ENCODE assay signal across 19 mouse cellular contexts in genomic region chr2:166693394-166693793, GRCm38 (mm10). TPM values are rescaled to one million over a fixed set of nuclear protein-coding genes. Genes with fewer than 3 reads are reported as not detected.
DNase-seq lines count a peak whose midpoint lies in the region; ATAC-seq and TF ChIP-seq lines count a peak whose summit lies in the region.
"Had no signal": no experiment of that assay in that cellular context is flagged by ENCODE, and none has a peak within 500 bp of the region (broad histone marks: within the 10 kb centered on the region; RNA-seq: fewer than 3 reads in every experiment).

No protein-coding gene starts in this region.

- TF ChIP-seq EP300 in liver, postnatal 0 days (IDR thresholded peaks at IDR 0.05; ENCODE audit: low read depth), result no peak

- ATAC-seq in liver, embryonic 13.5 days (ENCODE audit: low read depth), result no peak
- ATAC-seq in liver, postnatal 0 days, result no peak
- ATAC-seq in activated CD4-positive, CD25-positive, alpha-beta regulatory T cell, adult 4 months, result peak; percentile 85
- no peak for ATAC-seq in neural tube, embryonic 15.5 days (ENCODE audit: low FRiP score)
- ATAC-seq: midbrain, embryonic 15.5 days had no signal

- H3K4me1 ChIP-seq in liver, embryonic 13.5 days (replicated peaks), result peaks cover 49% of the 10 kb centered on the region
- H3K4me1 ChIP-seq in liver, postnatal 0 days (ENCODE audit: insufficient read depth), result no peaks in the 10 kb centered on the region
- peaks cover 29% of the 10 kb centered on the region for H3K4me1 ChIP-seq in neural tube, embryonic 15.5 days

- TF ChIP-seq CTCF in liver, postnatal 0 days (IDR thresholded peaks at IDR 0.05; ENCODE audit: low read depth), result no peak

- peaks cover 13% of the 10 kb centered on the region; the same call in 1 of the 2 replicates for H3K9me3 ChIP-seq in liver, embryonic 13.5 days (replicated peaks)
- no peaks in the 10 kb centered on the region for H3K9me3 ChIP-seq in liver, postnatal 0 days (ENCODE audit: low read length)
- no peaks in the 10 kb centered on the region for H3K9me3 ChIP-seq in neural tube, embryonic 15.5 days (replicated peaks)
- H3K9me3 ChIP-seq: embryonic facial prominence, embryonic 10.5 days; forebrain, embryonic 12.5 days; heart, embryonic 15.5 days; midbrain, embryonic 15.5 days had no signal

- peaks cover 15% of the 10 kb centered on the region for H3K36me3 ChIP-seq in liver, embryonic 13.5 days
- H3K36me3 ChIP-seq in liver, postnatal 0 days (replicated peaks; ENCODE audit: insufficient read depth, low read length), result 0 out of 2 replicates have a peak, but pooled peaks cover 3% of the 10 kb centered on the region
- no peaks in the 10 kb centered on the region; the same call in 1 of the 2 replicates for H3K36me3 ChIP-seq in neural tube, embryonic 15.5 days
- H3K36me3 ChIP-seq: heart, embryonic 15.5 days; midbrain, embryonic 15.5 days had no signal

- no peaks in the 10 kb centered on the region; the same call in 1 of the 2 replicates for H3K27me3 ChIP-seq in liver, embryonic 13.5 days
- no peaks in the 10 kb centered on the region for H3K27me3 ChIP-seq in liver, postnatal 0 days (ENCODE audit: insufficient read depth, low read length)
- no peaks in the 10 kb centered on the region for H3K27me3 ChIP-seq in neural tube, embryonic 15.5 days (replicated peaks)
- H3K27me3 ChIP-seq: forebrain, embryonic 12.5 days; heart, embryonic 15.5 days; midbrain, embryonic 15.5 days had no signal

- no peak for DNase-seq in liver, embryonic 13.5 days
- no peak for DNase-seq in liver, postnatal 0 days
- DNase-seq in induced T-regulatory cell, adult 2 months (ENCODE audit: low read depth), result peak; percentile 60
- DNase-seq in urinary bladder, adult 18-20 months (ENCODE audit: low spot score in 2 of 2), result no peak
- DNase-seq in testis, postnatal 14 days (ENCODE audit: low spot score), result no peak
- DNase-seq: cerebellum, adult 2 months; gastrocnemius, postnatal 36 days; kidney, adult 18-20 months; kidney, postnatal 10 days; lung, adult 18-20 months; lung, postnatal 14 days; right cerebral cortex, adult 18-20 months had no signal

- no peak overlapping the region for H3K9ac ChIP-seq in liver, embryonic 13.5 days
- no peak overlapping the region for H3K9ac ChIP-seq in liver, postnatal 0 days (replicated peaks)
- no peak overlapping the region for H3K9ac ChIP-seq in neural tube, embryonic 15.5 days (replicated peaks)
- H3K9ac ChIP-seq: forebrain, embryonic 12.5 days; heart, embryonic 15.5 days; midbrain, embryonic 15.5 days had no signal

- H3K27ac ChIP-seq in liver, embryonic 13.5 days, result 0 out of 2 replicates have a peak overlapping the region, but pooled peaks have one; percentile 21
- no peak overlapping the region for H3K27ac ChIP-seq in liver, postnatal 0 days (ENCODE audit: low read depth)
- peak overlapping the region; percentile 70 for H3K27ac ChIP-seq in neural tube, embryonic 15.5 days (replicated peaks)
- H3K27ac ChIP-seq: heart, embryonic 15.5 days; stomach, postnatal 0 days had no signal

- H3K4me2 ChIP-seq in liver, embryonic 13.5 days, result no peak overlapping the region
- no peak overlapping the region for H3K4me2 ChIP-seq in liver, postnatal 0 days (ENCODE audit: low read depth, low read length)
- no peak overlapping the region for H3K4me2 ChIP-seq in neural tube, embryonic 15.5 days
- H3K4me2 ChIP-seq: forebrain, embryonic 12.5 days; heart, embryonic 15.5 days; midbrain, embryonic 15.5 days had no signal

- 71% methylated on average over 4 of the region's 4 CpGs for WGBS in liver, embryonic 13.5 days (ENCODE audit: insufficient replicate concordance)
- 76% methylated on average over 4 of the region's 4 CpGs for whole genome bisulfite sequencing in liver, postnatal 0 days (ENCODE audit: insufficient replicate concordance)
- 86% methylated on average over 4 of the region's 4 CpGs for WGBS in neural tube, embryonic 15.5 days

- H3K4me3 ChIP-seq in liver, embryonic 13.5 days (replicated peaks), result no peak overlapping the region
- no peak overlapping the region for H3K4me3 ChIP-seq in liver, postnatal 0 days (ENCODE audit: low read depth, low read length)
- no peak overlapping the region for H3K4me3 ChIP-seq in neural tube, embryonic 15.5 days (replicated peaks)
- H3K4me3 ChIP-seq: embryonic facial prominence, embryonic 10.5 days; forebrain, embryonic 12.5 days; heart, embryonic 15.5 days; midbrain, embryonic 15.5 days had no signal

RNA-seq across cellular contexts. Expression of gene Prex1, which starts 20.2 kb away (rescaled TPM):
- 9.1 and 9.8 TPM in 2 replicates for polyA plus RNA-seq in liver, embryonic 13.5 days (2015; fragmentation: Nextera tagmentation; extraction: Ambion mirVana)
- polyA plus RNA-seq in liver, postnatal 0 days (2015; fragmentation: Nextera tagmentation; extraction: Ambion mirVana), result 5.4 and 6.3 TPM in 2 replicates
- polyA plus RNA-seq in activated CD4-positive, CD25-positive, alpha-beta regulatory T cell, adult 4 months (2017; shearing (Covaris generic)), result 10 to 100 TPM; 34.5 to 45.2 TPM
- 22.0 and 24.9 TPM in 2 replicates for polyA plus RNA-seq in neural tube, embryonic 15.5 days (2015; fragmentation: Nextera tagmentation; extraction: Ambion mirVana)
